Mouse (Mus musculus): Measurements from ENCODE around the gene Fam89b. TPM values are rescaled to one million over a fixed set of nuclear protein-coding genes. Genes with fewer than 3 reads are reported as not detected.

The Fam89b gene
- polyA plus RNA-seq, 1 experiment from 2014 or later: 143 TPM

- Histone ChIP-seq H3K36me3 (peaks cover 7% of the 10 kb centered on the region), H3K9me3 (no peaks in the 10 kb centered on the region), H3K27me3 (peaks cover 21% of the 10 kb centered on the region), H3K4me1 (replicated peaks) (peaks cover 16% of the 10 kb centered on the region), H3K9ac (replicated peaks) (no peak overlapping the region), H3K27ac (no peak overlapping the region), H3K4me3 (replicated peaks) (no peak overlapping the region), H3K4me2 (no peak overlapping the region)
- no peak for ATAC-seq (ENCODE audit: insufficient number of reproducible peaks, insufficient read depth, low FRiP score, low TSS enrichment, low read depth)
- 78% methylated on average over 9 of the region's 9 CpGs for WGBS
Measured at GRCm38 (mm10) chr19:5734325-5734724, 4.9 kb upstream of the Fam89b start.

GRCm38 (mm10) chr19:5731264-5731978 is 2.0 kb upstream of the Fam89b start:
- Histone ChIP-seq H3K9ac (replicated peaks) (peak overlapping the region; percentile 76), H3K9me3 (no peaks in the 10 kb centered on the region), H3K27ac (peak overlapping the region; percentile 56), H3K4me3 (replicated peaks) (peak overlapping the region; percentile 81), H3K4me2 (peak overlapping the region; percentile 98), H3K36me3 (peaks cover 14% of the 10 kb centered on the region), H3K4me1 (replicated peaks) (peaks cover 39% of the 10 kb centered on the region), H3K27me3 (peaks cover 3% of the 10 kb centered on the region; the same call in 1 of the 2 replicates)
- WGBS: under 1% methylated on average over 47 of the region's 47 CpGs
- ATAC-seq (ENCODE audit: insufficient number of reproducible peaks, insufficient read depth, low FRiP score, low TSS enrichment, low read depth): peak; percentile 77

GRCm38 (mm10) chr19:5730314-5731186 is 1.1 kb upstream of the Fam89b start:
- Histone ChIP-seq H3K4me2 (peak overlapping the region; percentile 98), H3K27me3 (no peaks in the 10 kb centered on the region), H3K27ac (no peak overlapping the region), H3K9ac (replicated peaks) (peak overlapping the region; percentile 76), H3K4me1 (replicated peaks) (peaks cover 47% of the 10 kb centered on the region), H3K36me3 (peaks cover 14% of the 10 kb centered on the region), H3K9me3 (no peaks in the 10 kb centered on the region), H3K4me3 (replicated peaks) (peak overlapping the region; percentile 96)
- 73% methylated on average over 29 of the region's 29 CpGs for WGBS
- ATAC-seq (ENCODE audit: insufficient number of reproducible peaks, insufficient read depth, low FRiP score, low TSS enrichment, low read depth): no peak

DNA sequence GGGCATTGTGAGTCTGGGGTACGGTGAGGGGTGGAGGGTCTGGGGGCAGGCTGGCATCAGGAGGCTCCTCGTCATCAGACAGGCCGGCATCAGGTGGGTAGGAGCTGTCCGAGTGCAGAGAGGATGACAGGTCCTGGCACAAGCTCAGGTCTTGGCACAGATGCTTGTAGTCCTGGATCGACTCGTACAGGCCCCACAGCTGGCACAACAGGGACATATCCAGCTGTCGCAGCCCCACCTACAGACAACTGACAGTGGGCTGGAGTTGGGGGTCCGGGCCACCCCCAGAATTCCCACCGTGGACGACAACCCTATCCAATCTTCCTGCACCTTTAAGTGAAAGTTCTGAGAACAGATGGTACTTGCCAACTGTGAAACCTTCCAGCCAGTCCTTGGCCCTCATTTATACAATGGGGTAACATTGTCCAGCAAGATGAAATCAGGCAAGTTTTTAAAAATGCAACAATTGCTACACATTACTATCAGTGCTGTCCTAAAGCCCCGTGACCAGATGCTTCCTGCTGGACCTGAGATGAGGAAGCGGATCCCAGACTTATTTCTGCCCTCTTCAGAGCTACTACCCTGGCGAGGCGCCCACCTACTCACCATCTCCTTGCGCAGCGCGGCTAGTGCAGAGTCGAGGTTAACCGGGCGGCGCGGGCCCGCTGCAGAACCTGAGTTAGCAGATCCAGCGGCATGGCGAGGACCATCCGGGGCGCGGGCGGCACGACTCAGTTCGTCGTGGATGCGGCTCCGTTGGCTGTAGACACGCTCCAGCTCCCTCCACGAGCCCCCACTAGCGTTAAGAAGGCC is 616 bp downstream of the Fam89b start:
- Histone ChIP-seq H3K4me2 (peak overlapping the region; percentile 98), H3K9me3 (no peaks in the 10 kb centered on the region), H3K27me3 (no peaks in the 10 kb centered on the region), H3K36me3 (peaks cover 27% of the 10 kb centered on the region), H3K9ac (replicated peaks) (peak overlapping the region; percentile 98), H3K27ac (peak overlapping the region; percentile 96), H3K4me1 (replicated peaks) (peaks cover 62% of the 10 kb centered on the region), H3K4me3 (replicated peaks) (peak overlapping the region; percentile 96)
- ATAC-seq (ENCODE audit: insufficient number of reproducible peaks, insufficient read depth, low FRiP score, low TSS enrichment, low read depth): 0 out of 2 replicates have a peak, but pooled peaks have one; percentile 4
- WGBS: 10% methylated on average over 37 of the region's 37 CpGs

DNA sequence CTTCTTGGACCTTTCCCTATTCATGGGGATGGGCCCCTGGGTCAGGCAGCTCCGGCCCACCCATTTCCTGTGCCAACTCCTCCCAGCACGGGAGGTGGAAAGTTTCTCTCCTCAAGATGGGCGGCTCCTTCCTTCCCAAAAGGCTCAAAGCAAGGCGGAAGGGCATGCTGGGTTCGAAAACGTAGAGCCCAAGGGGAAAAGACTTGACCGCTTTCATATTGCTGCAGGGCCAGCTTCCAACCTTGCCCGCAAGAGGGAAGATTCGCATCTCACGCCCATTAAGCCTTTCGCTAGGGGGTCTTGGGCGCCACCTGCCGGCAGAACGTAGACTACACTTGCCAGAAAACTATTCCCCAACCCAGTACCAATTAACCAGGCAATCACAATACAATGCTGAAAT is 1.8 kb downstream of the Fam89b start:
- Histone ChIP-seq H3K4me3 (replicated peaks) (peak overlapping the region; percentile 96), H3K27ac (0 out of 2 replicates have a peak overlapping the region, but pooled peaks have one; percentile 12), H3K4me2 (peak overlapping the region; percentile 98), H3K9ac (replicated peaks) (peak overlapping the region; percentile 98), H3K36me3 (peaks cover 38% of the 10 kb centered on the region), H3K27me3 (no peaks in the 10 kb centered on the region), H3K9me3 (no peaks in the 10 kb centered on the region), H3K4me1 (replicated peaks) (peaks cover 62% of the 10 kb centered on the region)
- 2% methylated on average over 14 of the region's 14 CpGs for WGBS
- ATAC-seq (ENCODE audit: insufficient number of reproducible peaks, insufficient read depth, low FRiP score, low TSS enrichment, low read depth): no peak

DNA sequence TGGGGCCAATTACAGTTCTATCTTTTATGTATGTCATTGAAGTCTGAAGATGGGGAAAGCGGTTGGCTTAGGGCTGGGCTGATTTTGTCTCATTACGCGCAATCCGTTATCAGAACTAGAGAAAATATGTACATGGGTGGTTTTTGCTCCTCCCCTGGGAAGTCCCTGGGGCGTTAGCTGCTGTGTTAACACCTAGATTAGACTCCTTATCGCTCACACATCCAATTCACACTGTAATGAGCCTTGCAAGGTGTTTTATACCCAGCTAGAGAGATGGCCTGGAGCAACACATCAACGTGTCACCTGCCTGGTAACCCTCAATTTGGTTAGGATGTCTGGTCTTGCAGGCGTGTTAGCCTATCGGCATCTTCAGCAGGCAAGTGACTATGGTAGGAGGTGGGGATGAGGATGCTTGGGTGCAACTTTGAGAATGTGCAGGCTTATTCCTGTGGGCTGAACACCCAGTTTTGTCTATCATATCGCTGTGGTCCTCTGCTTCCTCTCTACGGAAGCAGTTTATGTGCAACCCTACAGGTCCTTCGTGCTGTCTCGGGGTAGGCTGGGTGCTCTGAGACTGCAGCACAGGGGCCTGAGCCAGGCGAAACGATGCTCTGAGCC is 2.4 kb downstream of the Fam89b start:
- no peak for ATAC-seq (ENCODE audit: insufficient number of reproducible peaks, insufficient read depth, low FRiP score, low TSS enrichment, low read depth)
- peak overlapping the region; percentile 51 for H3K9ac ChIP-seq (replicated peaks)
- WGBS: 76% methylated on average over 15 of the region's 15 CpGs
- H3K27ac ChIP-seq: 0 out of 2 replicates have a peak overlapping the region, but pooled peaks have one; percentile 12
- H3K4me2 ChIP-seq: peak overlapping the region; percentile 98
- peak overlapping the region; percentile 96 for H3K4me3 ChIP-seq (replicated peaks)
- H3K9me3 ChIP-seq: no peaks in the 10 kb centered on the region
- no peaks in the 10 kb centered on the region for H3K27me3 ChIP-seq
- peaks cover 45% of the 10 kb centered on the region for H3K36me3 ChIP-seq
- peaks cover 62% of the 10 kb centered on the region for H3K4me1 ChIP-seq (replicated peaks)

- Histone ChIP-seq H3K4me3 (replicated peaks) (peak within 1 kb of the TSS; percentile 96), H3K27me3 (no peaks in the 10 kb centered on the region), H3K9ac (replicated peaks) (peak within 1 kb of the TSS; percentile 63), H3K36me3 (peaks cover 56% of the 10 kb centered on the region), H3K4me2 (peak within 1 kb of the TSS; percentile 98), H3K4me1 (replicated peaks) (peaks cover 60% of the 10 kb centered on the region), H3K9me3 (no peaks in the 10 kb centered on the region), H3K27ac (peak within 1 kb of the TSS; percentile 76)
- no peak for ATAC-seq (ENCODE audit: insufficient number of reproducible peaks, insufficient read depth, low FRiP score, low TSS enrichment, low read depth)
- WGBS: 13% methylated on average over 49 of the region's 49 CpGs
Measured at GRCm38 (mm10) chr19:5725767-5726515, 3.5 kb downstream of the Fam89b start, which contains the start of gene Ehbp1l1. Ehbp1l1 (minus strand) TSS chr19:5726317.

GRCm38 (mm10) chr19:5725029-5725707 is 4.3 kb downstream of the Fam89b start:
- Histone ChIP-seq H3K4me1 (replicated peaks) (peaks cover 52% of the 10 kb centered on the region), H3K4me2 (peak overlapping the region; percentile 98), H3K4me3 (replicated peaks) (peak overlapping the region; percentile 42), H3K27ac (peak overlapping the region; percentile 76), H3K36me3 (peaks cover 60% of the 10 kb centered on the region), H3K27me3 (no peaks in the 10 kb centered on the region), H3K9me3 (no peaks in the 10 kb centered on the region), H3K9ac (replicated peaks) (peak overlapping the region; percentile 63)
- no peak for ATAC-seq (ENCODE audit: insufficient number of reproducible peaks, insufficient read depth, low FRiP score, low TSS enrichment, low read depth)
- WGBS: 78% methylated on average over 12 of the region's 12 CpGs

GRCm38 (mm10) chr19:5724549-5724941 is 4.9 kb downstream of the Fam89b start:
- Histone ChIP-seq H3K4me1 (replicated peaks) (peaks cover 46% of the 10 kb centered on the region), H3K27ac (no peak overlapping the region), H3K4me2 (peak overlapping the region; percentile 98), H3K9me3 (no peaks in the 10 kb centered on the region), H3K9ac (replicated peaks) (peak overlapping the region; percentile 42; the same call in 1 of the 2 replicates), H3K27me3 (no peaks in the 10 kb centered on the region), H3K36me3 (peaks cover 63% of the 10 kb centered on the region), H3K4me3 (replicated peaks) (peak overlapping the region; percentile 42)
- no peak for ATAC-seq (ENCODE audit: insufficient number of reproducible peaks, insufficient read depth, low FRiP score, low TSS enrichment, low read depth)
- 67% methylated on average over 7 of the region's 7 CpGs for WGBS
